Mouse (Mus musculus) liver, embryonic 14.5 days (tissue): ENCODE results near the gene Fau.

Source experiments
- CTCF ChIP-seq: IDR thresholded peaks from 2 replicates; pipeline ENCODE4 v1.5.1; 2016; ENCODE audit warnings: antibody characterized with exemption, low read depth, control low read depth
- EP300 ChIP-seq: IDR thresholded peaks from 2 replicates; pipeline ENCODE4 v1.6.1; 2016; ENCODE audit warnings: antibody characterized with exemption, low read depth

- TF ChIP-seq CTCF (no peak), EP300 (no peak)
Measured at GRCm38 (mm10) chr19:6094119-6094518, 36.5 kb downstream of the Fau start, which contains the start of gene AC131692.1.
